Mouse (Mus musculus) heart, postnatal 25 days (tissue): ENCODE data around the gene Igsf21. TPM values are rescaled to one million over a fixed set of nuclear protein-coding genes. Genes with fewer than 3 reads are reported as not detected.

ENCODE experiments used
- DNase-seq: peaks from one replicate; pipeline ENCODE4 v3.0.0; 2022; ENCODE audit warnings: low spot score
- intact Hi-C: fragments of 180-260 bp; cut with DNase I; formaldehyde crosslinking; loops from one replicate; pipeline ENCODE4 v1.15.1; 2025
- total RNA-seq, 2 experiments: library from RNA; stranded (reverse); gene quantifications; 2 replicates each; pipeline ENCODE4 v1.2.3; 2021

The Igsf21 gene
- total RNA-seq, 2 experiments from 2014 or later = 0.21 to 0.25 TPM

- intact Hi-C loops = no loop called here
Measured at GRCm38 (mm10) chr4:140015916-140016315, 230.7 kb downstream of the Igsf21 start.

GRCm38 (mm10) chr4:140010728-140011470, 235.7 kb downstream of the Igsf21 start:
- no peak for DNase-seq
- intact Hi-C loops = no loop called here

More at GRCm38 (mm10) chr4:140015916-140016315, 230.7 kb downstream of the Igsf21 start:
- DNase-seq = no peak

DNA sequence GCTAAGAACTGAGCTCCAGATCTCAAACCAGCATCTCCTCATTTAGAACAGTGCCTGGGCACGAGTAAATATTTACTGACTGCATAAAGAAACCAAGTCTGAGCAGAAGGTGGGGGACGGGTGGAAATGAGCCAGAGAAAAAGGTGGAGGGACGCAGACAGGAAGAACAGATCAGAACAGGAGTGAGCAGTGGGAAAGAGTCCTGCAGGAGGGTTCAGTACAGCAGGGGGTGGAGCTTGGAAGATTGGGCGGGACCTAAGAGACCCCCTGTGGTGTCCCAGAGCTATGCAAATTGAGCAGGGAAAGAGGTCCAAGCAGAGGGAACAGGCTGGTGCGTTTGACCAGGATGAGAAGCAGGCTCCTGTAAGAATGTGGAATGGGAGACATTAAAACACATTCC, 241.7 kb downstream of the Igsf21 start:
- DNase-seq = no peak
- intact Hi-C loops = no loop called here

- DNase-seq = no peak
- intact Hi-C loops = no loop called here
Measured at GRCm38 (mm10) chr4:140004170-140004569, 242.4 kb downstream of the Igsf21 start.

DNA sequence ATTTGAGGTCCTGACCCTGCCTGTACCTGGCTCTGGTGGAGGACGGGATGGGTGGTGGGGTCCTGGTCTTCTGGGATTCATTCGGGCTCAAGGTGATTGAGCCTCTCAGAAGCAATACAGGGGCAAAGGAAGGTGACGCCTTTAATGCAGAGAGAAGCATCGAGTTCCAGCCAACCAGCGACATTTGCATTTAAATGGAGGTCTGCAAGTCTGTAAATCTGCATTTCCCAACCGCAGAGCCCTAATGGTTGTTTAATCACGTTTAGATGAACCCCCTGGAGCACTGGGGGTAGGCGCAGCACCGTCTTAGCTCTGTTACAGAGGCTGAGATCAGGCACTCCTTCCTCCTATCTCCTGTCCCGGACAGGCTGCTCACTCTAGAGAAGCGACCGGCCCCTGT, 244.5 kb downstream of the Igsf21 start:
- intact Hi-C loops = no loop called here
- DNase-seq = no peak

GRCm38 (mm10) chr4:140000911-140001310, 245.7 kb downstream of the Igsf21 start:
- no peak for DNase-seq
- intact Hi-C loops = no loop called here

DNA sequence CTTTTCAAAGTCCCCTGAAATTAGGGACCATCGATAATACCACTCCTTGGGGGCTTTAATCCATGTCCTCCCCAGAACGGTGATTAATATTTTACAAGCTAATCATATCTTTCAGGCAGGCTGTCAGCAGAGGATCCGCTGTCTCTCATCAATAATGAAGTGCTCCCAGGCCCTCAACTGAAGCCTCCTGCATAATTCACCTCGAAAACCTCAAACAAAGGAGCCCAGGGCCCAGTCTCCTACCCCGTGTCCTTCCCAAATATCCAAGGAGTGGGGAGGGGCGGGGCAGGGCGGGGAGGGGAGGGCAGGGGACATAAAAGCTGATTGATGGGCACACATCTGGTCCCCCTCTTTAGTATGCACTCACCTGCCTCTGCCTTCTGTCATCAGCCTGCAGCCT, 247.6 kb downstream of the Igsf21 start:
- no peak for DNase-seq
- intact Hi-C loops = no loop called here

DNA sequence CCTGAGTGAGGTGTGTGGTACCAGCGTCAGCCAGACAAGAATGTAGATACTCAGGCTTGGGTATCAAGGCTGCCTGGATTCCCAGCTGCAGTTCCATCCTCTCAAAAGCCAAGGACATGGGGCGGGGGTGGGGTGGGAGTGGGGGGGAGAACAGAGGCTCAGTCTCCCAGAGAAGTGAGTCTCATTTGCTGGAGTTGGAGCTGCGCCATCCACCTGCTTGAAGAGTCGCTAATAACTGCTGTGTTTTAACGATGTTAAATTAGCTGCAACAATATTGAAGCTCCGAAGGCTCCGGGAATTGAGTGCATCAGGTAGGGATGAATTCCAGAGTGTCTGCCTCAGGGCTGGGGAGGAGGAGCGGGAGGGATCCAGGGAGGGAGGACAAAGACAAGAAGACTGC, 250.9 kb downstream of the Igsf21 start:
- no peak for DNase-seq
- intact Hi-C loops = no loop called here

DNA sequence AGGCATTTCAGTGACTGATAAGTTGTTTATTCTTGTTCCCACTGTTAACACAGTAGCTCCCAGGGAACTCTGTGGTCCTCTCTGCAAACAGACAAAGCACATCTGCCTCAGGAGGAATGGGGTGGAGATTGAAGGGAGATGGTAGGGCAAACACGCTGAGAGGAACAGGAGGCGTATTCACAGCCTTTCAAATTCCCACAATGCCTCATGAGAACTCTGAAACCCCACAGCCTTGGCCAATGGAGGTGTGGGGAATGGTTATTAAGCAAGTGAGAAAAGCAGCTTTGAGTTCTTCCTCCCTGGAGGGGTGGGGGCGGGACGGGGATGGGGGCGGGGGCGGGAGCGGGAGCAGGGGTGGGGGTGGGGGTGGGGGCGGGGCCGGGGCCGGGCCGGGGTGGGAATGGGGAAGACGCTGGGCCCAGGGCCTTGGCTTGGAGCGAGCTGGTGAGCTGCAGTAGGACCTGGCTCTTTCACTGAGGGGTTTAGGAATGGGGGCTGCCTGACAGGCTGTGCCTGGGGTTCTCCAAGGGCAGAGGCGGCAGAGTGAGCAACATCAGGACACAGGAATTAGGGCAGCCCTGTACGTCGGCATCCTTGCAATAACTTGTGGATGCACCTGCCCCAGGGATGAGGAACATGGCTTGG, 253.4 kb downstream of the Igsf21 start:
- intact Hi-C loops = no loop called here
- no peak for DNase-seq

DNA sequence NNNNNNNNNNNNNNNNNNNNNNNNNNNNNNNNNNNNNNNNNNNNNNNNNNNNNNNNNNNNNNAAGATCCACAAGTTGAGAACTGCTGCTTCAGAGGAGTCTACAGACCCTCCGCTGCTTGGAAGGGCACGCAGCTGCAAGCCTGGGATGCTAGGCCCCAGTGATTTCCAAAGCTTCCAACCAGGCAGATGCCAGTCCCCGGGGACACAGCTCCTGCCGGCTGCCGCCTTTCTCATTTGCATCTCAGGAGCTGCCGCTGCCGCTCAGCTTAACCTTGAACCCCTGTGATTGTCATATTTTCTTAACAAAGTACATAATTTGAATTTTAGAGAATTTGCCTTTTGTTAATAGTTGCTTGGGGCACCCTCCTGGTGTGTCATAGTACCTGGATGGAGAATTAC, 259.7 kb downstream of the Igsf21 start:
- no peak for DNase-seq
- intact Hi-C loops = no loop called here

DNA sequence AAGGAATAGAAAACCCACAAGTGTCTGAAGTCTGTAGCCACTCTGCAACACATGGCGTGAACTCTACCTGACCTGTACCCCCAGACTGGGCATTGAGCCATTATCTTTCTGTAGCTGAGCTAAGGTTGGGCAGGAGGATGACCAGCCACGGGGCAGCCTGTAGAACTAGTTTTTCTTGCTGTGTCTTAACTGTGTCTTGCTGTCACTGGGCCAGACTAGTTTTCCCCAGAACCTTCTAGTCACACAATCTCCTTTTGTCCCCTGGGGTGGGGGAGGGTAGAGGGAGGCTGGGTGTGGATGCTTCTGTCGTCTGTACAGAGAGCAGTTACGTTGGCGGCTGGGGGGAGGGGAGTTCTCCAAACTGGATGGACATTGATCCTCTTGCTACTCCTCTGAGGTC, 267.9 kb downstream of the Igsf21 start:
- no peak for DNase-seq
- intact Hi-C loops = no loop called here

DNA sequence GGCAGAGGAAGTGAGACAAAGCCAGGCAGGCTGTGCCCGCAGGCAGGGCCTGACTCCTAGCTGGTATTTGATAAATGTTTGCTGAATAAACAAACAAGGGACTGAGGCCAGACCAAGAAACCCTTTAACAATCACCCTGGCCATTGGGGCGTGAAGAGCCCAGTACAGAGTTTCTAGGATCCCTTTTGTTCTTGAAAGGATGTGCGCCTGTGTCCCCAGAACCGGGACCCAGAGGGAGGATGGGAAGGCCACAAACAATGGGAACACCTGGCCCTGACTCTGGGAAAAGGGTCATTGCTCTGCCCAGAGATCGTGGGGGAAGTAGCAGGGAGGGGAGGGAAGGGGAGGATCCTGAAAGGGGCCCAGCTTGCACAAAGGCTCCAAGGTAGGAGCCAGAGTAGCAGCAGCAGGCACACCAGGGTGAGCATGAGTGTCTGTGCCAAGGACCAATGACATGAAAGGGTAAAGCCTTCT, 269.2 kb downstream of the Igsf21 start:
- no peak for DNase-seq
- intact Hi-C loops = no loop called here
